Mouse (Mus musculus): ENCODE data around the gene Foxk1. TPM values are rescaled to one million over a fixed set of nuclear protein-coding genes. Genes with fewer than 3 reads are reported as not detected.

The Foxk1 gene
- polyA plus RNA-seq, 2 experiments = 6.0 to 18.6 TPM

DNA sequence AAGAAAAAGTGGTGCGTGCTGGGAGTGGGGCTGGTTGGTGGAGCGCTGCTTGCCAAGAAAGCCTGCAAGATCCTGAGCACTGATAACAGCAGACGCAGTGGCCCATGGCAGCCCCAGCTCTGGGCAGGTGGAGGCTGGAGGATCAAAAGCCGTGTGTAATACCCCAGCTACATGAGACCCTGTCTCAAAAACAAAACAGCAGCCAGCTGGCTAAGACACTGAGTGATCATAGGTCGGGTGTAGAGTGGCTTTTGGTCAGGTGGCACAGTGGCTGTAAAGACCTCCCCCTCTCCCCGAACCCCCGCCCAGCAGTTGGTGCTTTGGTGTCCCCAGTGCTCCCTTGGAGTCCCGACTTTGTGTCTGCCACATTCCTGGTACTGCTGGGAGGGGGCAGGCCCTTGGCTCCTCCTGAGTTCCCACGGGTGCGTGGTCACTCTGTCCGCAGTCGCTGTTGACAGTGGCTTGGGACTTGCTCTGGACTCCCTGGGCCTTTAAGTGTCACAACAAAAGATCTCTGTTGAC is 38.7 kb downstream of the Foxk1 start:
- peak; percentile 38 for ATAC-seq (ENCODE audit: low FRiP score, low read depth)

GRCm38 (mm10) chr5:142440451-142441147 is 39.3 kb downstream of the Foxk1 start:
- Histone ChIP-seq H3K27me3 (ENCODE audit: control insufficient read depth, insufficient read depth, low read length) (no peaks in the 10 kb centered on the region), H3K36me3 (ENCODE audit: control insufficient read depth, insufficient read depth, low read length) (peaks cover 23% of the 10 kb centered on the region), H3K9me3 (ENCODE audit: control insufficient read depth, low read length) (no peaks in the 10 kb centered on the region), H3K4me3 (replicated peaks; ENCODE audit: low read length) (peak overlapping the region; percentile 32), H3K4me2 (replicated peaks; ENCODE audit: low read depth, low read length, severe bottlenecking) (peak overlapping the region; percentile 73), H3K27ac (replicated peaks; ENCODE audit: low read depth, low read length) (peak overlapping the region; percentile 86), H3K9ac (ENCODE audit: low read depth, low read length, severe bottlenecking) (peak overlapping the region; percentile 44), H3K4me1 (ENCODE audit: control insufficient read depth, insufficient read depth, low read length) (peaks cover 39% of the 10 kb centered on the region)
- 0 out of 2 replicates have a peak, but pooled peaks have one; percentile 12 for TF ChIP-seq POLR2A (IDR thresholded peaks at IDR 0.05; ENCODE audit: borderline replicate concordance, extremely low read depth, insufficient read depth, insufficient read length)
- peak; percentile 92 for ATAC-seq (ENCODE audit: low FRiP score, low read depth)
- under 1% methylated on average over 17 of the region's 19 CpGs for WGBS
- peak; percentile 93 for DNase-seq (ENCODE audit: low spot score)

More for the DNA sequence above, 38.7 kb downstream of the Foxk1 start:
- Histone ChIP-seq H3K4me1 (ENCODE audit: control insufficient read depth, insufficient read depth, low read length) (peaks cover 33% of the 10 kb centered on the region), H3K9ac (ENCODE audit: low read depth, low read length, severe bottlenecking) (peak overlapping the region; percentile 44), H3K4me3 (replicated peaks; ENCODE audit: low read length) (peak overlapping the region; percentile 32), H3K27ac (replicated peaks; ENCODE audit: low read depth, low read length) (peak overlapping the region; percentile 79), H3K4me2 (replicated peaks; ENCODE audit: low read depth, low read length, severe bottlenecking) (peak overlapping the region; percentile 73), H3K36me3 (ENCODE audit: control insufficient read depth, insufficient read depth, low read length) (peaks cover 29% of the 10 kb centered on the region), H3K27me3 (ENCODE audit: control insufficient read depth, insufficient read depth, low read length) (no peaks in the 10 kb centered on the region), H3K9me3 (ENCODE audit: control insufficient read depth, low read length) (no peaks in the 10 kb centered on the region)
- DNase-seq (ENCODE audit: low spot score) = peak; percentile 29
- WGBS = 5% methylated on average over 12 of the region's 12 CpGs
- TF ChIP-seq POLR2A (IDR thresholded peaks at IDR 0.05; ENCODE audit: borderline replicate concordance, extremely low read depth, insufficient read depth, insufficient read length) = no peak

DNA sequence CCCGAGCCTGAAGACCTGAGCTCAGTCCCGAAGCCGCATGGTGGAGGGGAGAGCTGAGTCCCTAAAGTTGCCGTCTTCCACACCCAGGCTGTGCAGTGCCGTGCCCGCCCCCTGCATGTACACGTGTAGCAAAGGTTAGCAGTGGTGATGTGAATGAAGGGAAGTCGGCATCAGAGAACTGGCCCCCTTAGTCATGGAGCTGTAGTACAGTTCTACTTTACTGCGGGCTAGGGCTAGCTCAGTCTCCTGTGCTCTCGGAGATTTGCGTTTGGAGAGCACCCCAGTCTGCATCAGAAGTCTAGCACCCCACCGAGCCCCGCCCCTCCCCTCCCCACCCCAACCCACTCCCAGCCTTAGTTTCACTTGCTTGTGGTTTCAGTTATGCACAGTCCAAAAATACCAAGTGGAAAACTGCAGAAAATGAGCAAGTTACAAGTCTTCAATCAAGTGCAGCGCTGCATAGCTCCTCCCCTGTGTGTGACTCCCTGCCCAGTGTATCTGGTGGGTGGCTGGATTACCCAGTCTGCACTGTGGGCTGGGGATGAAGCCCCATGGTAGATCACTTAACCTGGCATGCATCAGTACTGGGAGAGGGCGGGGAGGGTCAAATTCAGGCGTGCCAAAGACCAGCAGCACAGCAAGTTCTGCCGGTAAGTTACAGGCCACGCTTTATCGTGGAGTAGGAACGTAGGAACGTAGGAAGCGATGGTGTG is 40.2 kb downstream of the Foxk1 start:
- Histone ChIP-seq H3K27ac (replicated peaks; ENCODE audit: low read depth, low read length) (peak overlapping the region; percentile 86), H3K9me3 (ENCODE audit: control insufficient read depth, low read length) (no peaks in the 10 kb centered on the region), H3K36me3 (ENCODE audit: control insufficient read depth, insufficient read depth, low read length) (peaks cover 14% of the 10 kb centered on the region), H3K27me3 (ENCODE audit: control insufficient read depth, insufficient read depth, low read length) (no peaks in the 10 kb centered on the region), H3K4me1 (ENCODE audit: control insufficient read depth, insufficient read depth, low read length) (peaks cover 43% of the 10 kb centered on the region), H3K4me2 (replicated peaks; ENCODE audit: low read depth, low read length, severe bottlenecking) (peak overlapping the region; percentile 73), H3K4me3 (replicated peaks; ENCODE audit: low read length) (no peak overlapping the region), H3K9ac (ENCODE audit: low read depth, low read length, severe bottlenecking) (peak overlapping the region; percentile 44)
- ATAC-seq (ENCODE audit: low FRiP score, low read depth) (no peak), DNase-seq (ENCODE audit: low spot score) (no peak)
- TF ChIP-seq POLR2A (IDR thresholded peaks at IDR 0.05; ENCODE audit: borderline replicate concordance, extremely low read depth, insufficient read depth, insufficient read length) = no peak
- 63% methylated on average over 22 of the region's 22 CpGs for WGBS

DNA sequence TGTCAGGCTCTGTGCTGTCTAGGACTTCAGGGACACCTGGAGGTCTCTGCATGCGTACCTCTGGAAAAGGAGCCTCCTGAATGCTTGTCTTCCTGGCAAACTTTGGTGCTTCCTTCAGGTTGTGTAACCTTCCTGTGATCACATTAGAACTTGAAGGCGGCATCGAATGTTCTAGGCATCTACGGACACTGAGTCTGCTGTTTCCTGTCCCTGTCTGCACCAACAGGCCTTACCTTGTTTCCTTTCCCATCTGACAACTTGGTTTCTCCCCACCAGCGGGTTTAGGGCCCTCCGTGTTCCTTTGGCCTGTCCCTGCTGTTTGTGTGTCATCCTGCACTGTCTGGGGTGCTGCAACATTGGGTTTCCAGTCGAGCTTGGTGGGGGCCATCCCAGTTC is 40.7 kb downstream of the Foxk1 start:
- Histone ChIP-seq H3K36me3 (ENCODE audit: control insufficient read depth, insufficient read depth, low read length) (peaks cover 11% of the 10 kb centered on the region; the same call in 1 of the 2 replicates), H3K9me3 (ENCODE audit: control insufficient read depth, low read length) (no peaks in the 10 kb centered on the region), H3K27me3 (ENCODE audit: control insufficient read depth, insufficient read depth, low read length) (no peaks in the 10 kb centered on the region), H3K4me3 (replicated peaks; ENCODE audit: low read length) (no peak overlapping the region), H3K27ac (replicated peaks; ENCODE audit: low read depth, low read length) (peak overlapping the region; percentile 55; the same call in 1 of the 2 replicates), H3K4me1 (ENCODE audit: control insufficient read depth, insufficient read depth, low read length) (peaks cover 43% of the 10 kb centered on the region), H3K9ac (ENCODE audit: low read depth, low read length, severe bottlenecking) (no peak overlapping the region), H3K4me2 (replicated peaks; ENCODE audit: low read depth, low read length, severe bottlenecking) (no peak overlapping the region; the same call in 1 of the 2 replicates)
- DNase-seq (ENCODE audit: low spot score) (no peak), ATAC-seq (ENCODE audit: low FRiP score, low read depth) (no peak)
- 82% methylated on average over 7 of the region's 7 CpGs for WGBS
- TF ChIP-seq POLR2A (IDR thresholded peaks at IDR 0.05; ENCODE audit: borderline replicate concordance, extremely low read depth, insufficient read depth, insufficient read length) = no peak

- Histone ChIP-seq H3K9ac (ENCODE audit: low read depth, low read length, severe bottlenecking) (no peak overlapping the region), H3K27ac (replicated peaks; ENCODE audit: low read depth, low read length) (no peak overlapping the region), H3K4me1 (ENCODE audit: control insufficient read depth, insufficient read depth, low read length) (peaks cover 47% of the 10 kb centered on the region), H3K9me3 (ENCODE audit: control insufficient read depth, low read length) (no peaks in the 10 kb centered on the region), H3K27me3 (ENCODE audit: control insufficient read depth, insufficient read depth, low read length) (no peaks in the 10 kb centered on the region), H3K4me3 (replicated peaks; ENCODE audit: low read length) (no peak overlapping the region), H3K36me3 (ENCODE audit: control insufficient read depth, insufficient read depth, low read length) (peaks cover 6% of the 10 kb centered on the region; the same call in 1 of the 2 replicates), H3K4me2 (replicated peaks; ENCODE audit: low read depth, low read length, severe bottlenecking) (no peak overlapping the region)
- 78% methylated on average over 15 of the region's 15 CpGs for WGBS
- no peak for TF ChIP-seq POLR2A (IDR thresholded peaks at IDR 0.05; ENCODE audit: borderline replicate concordance, extremely low read depth, insufficient read depth, insufficient read length)
- DNase-seq (ENCODE audit: low spot score) (no peak), ATAC-seq (ENCODE audit: low FRiP score, low read depth) (no peak)
These were observed 42.2 kb downstream of the Foxk1 start for GRCm38 (mm10) chr5:142443514-142443913.
